Mouse (Mus musculus): ENCODE results near the gene Gm10803.
A peak's percentile ranks its signal among the peaks of the same experiment; 100 is the strongest.

The Gm10803 gene

GRCm38 (mm10) chr2:93592164-93592790 is 31.9 kb downstream of the Gm10803 start:
- peak; percentile 79 for DNase-seq

GRCm38 (mm10) chr2:93593121-93593520 is 32.8 kb downstream of the Gm10803 start:
- DNase-seq = no peak

GRCm38 (mm10) chr2:93597145-93597544 is 36.8 kb downstream of the Gm10803 start:
- DNase-seq = no peak

GRCm38 (mm10) chr2:93599731-93600130 is 39.4 kb downstream of the Gm10803 start:
- no peak for DNase-seq

- DNase-seq = no peak
Observed at GRCm38 (mm10) chr2:93604601-93605285, 44.4 kb downstream of the Gm10803 start.

GRCm38 (mm10) chr2:93608800-93609199 is 48.4 kb downstream of the Gm10803 start:
- no peak for DNase-seq

GRCm38 (mm10) chr2:93613020-93613419 is 52.7 kb downstream of the Gm10803 start:
- DNase-seq = no peak
